Mouse (Mus musculus): Measurements from ENCODE around the gene Wfdc3.
A peak's percentile ranks its signal among the peaks of the same experiment; 100 is the strongest.

Wfdc3 gene

DNA sequence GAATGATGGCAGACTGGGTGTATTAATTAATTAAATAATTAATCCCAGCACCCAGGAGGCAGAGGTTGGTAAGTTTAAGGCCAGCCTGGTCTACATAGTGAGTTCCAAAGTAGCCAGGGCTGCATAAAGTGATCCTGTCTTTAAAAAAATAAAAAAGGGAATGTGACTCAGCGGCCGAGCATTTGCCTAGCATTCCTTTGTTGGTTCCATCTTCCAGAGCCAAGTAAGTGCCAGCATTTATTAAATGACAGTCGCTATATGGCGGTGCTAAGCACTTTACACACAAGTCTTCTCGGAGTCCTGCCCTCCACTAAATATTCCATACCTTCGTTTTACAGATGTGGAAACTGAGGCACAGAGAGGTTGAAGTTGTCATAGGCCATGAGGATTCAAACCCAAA, 30.4 kb upstream of the Wfdc3 start:
- no peak for DNase-seq (ENCODE audit: low read depth)

DNA sequence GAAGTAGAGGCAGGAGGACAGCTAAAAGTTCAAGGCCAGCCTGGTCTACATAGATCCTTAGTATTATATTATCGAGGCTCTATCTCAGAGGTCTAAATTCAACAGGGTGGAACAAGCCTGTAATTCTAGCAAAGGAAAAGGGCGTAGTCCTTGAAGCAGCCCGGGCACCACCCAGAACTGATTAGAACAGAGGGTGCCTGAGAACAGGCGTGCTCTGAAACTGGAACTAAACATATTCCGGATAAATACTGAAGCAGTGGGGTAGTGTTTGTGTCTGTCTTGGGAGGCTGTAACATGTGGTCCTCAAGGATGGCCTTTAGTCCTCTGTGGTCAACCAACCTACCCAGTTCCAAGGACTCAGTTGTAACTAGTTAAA, 28.2 kb upstream of the Wfdc3 start:
- no peak for DNase-seq (ENCODE audit: low read depth)

DNA sequence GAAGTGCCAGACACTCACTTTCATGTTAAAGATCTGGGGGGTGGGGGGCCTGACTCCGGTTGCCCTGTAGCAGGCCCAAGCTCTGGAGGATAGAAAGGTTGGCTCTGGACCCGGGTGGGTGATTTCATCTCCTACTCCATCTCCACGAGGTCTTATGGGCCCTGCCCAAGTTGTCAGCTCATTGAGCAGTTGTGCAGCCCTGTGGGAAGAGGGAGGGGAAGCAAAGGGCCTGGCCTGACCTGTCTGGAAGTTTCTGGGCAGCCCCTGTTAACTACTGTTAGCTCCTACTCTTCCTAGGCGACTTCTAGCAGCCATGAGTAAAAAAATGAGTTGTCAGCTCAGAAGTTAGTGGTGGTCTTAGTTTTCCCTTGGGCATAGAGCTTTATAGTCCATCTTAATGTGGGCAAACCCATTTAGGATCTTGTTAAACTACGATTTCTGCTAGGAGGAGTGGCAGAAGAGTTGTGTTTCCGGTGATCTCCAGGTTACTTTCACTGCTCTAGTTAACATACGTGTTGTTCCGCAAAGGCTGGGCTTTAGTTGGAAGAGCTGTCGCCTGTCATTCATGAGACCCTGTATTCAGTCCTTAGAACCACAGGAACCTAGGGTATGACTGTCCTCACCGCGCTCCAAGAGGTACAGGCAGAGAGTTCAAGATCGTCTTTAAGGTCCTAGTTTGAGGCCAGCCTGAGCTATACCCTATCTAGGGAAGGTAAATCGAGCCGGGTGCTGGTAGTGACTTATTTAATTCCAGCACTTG, 27.7 kb upstream of the Wfdc3 start:
- DNase-seq (ENCODE audit: low read depth) = no peak

DNA sequence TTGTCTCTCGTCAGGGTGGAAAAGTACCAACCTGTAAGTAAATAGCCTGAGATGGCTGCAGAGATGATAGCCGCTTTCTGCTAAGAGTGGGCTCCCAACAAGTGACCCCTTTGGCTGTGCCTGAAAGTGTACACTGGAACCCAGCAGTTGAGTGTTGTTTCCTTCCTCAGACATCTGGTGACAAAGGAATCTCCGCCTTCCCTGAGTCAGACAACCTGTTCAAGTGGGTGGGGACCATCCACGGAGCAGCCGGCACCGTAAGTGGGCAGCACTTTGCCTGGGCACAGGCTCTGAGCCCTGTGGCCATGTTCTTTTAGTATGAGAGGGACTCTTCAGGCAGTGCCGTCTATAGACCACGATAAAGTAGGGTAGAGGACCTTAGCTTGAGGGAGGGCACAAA, 25.4 kb upstream of the Wfdc3 start:
- DNase-seq (ENCODE audit: low read depth) = no peak

DNA sequence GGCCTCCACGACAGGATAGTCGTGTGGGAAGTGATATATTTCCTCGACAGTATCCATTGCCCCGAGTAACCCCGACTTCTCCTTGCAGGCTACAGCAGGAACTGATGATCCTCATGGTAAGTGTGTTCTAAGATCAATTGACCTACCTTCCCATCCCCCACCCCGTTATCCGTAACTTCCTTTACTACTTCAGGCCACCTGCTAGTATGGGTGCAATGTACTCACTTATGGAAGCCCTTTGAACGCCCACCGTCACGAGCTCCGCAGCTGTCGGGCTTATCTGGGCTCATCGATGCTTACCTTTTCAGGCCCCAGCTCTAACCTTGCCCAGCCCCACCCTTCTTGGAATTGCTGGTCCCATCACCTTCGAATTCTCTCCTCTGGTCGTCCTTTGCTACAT, 24.5 kb upstream of the Wfdc3 start:
- DNase-seq (ENCODE audit: low read depth) = no peak

DNA sequence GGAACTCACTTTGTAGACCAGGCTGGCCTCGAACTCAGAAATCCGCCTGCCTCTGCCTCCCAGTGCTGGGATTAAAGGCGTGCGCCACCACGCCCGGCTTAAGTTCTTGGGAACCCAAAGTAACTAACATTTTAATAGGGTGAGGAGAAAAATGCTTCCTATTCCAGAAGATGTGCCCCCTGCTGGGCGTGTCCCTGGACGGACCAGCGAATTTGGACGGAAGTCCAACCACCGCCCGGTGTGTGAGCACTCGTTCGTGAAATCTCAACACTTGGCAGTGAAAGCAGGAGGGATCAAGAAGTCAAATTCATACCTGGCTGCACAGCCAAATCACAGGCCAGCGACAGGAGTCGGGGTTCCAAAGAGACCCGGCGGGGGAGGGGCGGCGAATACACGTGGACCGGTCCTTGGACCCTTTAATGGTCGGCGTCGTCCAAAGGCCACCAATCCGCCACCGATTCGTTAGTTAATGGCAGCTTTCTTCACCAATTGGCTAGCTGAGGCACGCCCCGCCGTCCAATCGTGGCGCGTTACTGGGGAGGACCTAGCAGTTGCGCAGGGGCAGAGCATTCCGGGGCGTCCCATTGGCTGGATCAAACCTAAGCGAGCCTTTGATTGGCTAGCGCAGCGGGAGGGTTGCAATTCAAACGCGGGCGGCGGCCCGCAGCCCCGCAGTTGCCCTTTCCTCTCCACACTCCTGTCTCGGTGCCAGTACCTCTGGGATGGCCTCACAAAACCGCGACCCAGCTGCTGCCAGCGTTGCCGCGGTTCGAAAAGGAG, 23.7 kb upstream of the Wfdc3 start, which contains the start of gene Ube2c:
Gene Ube2c (plus strand): TSS at position 641 of the 780 bp plus-strand sequence.
- DNase-seq (ENCODE audit: low read depth) = peak; percentile 98

DNA sequence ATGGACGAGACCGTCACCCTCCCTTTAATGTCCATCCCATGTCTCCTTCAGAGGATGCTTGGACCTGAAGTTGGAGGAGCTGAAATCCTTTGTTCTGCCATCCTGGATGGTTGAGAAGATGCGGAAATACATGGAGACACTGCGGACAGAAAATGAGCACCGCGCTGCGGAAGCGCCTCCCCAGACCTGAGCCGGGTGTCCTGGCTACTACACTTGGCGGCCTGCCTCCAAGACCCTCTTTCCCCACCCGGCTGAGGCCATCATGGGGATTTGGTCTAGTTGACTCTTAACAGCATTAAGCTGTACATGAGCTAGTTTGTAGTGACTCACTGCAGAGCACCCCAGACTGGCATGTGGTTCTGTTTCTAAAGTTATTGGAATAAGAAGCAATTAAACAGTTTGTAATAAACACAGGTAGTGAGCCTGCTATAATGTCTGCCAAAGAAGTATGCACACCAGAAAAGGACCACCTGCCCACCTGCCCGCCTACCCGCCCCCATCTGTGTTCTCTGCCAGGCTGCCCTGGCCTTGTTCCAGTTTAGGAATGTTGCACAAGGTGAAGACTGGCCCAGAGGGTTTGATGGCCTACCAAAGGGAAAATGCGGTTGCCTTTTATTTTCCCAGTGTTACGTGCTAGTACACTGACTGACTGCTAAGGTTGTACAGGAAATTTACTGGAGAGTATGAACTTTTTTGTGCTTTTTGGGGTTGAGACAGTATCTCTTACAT, 22.2 kb upstream of the Wfdc3 start:
- no peak for DNase-seq (ENCODE audit: low read depth)

DNA sequence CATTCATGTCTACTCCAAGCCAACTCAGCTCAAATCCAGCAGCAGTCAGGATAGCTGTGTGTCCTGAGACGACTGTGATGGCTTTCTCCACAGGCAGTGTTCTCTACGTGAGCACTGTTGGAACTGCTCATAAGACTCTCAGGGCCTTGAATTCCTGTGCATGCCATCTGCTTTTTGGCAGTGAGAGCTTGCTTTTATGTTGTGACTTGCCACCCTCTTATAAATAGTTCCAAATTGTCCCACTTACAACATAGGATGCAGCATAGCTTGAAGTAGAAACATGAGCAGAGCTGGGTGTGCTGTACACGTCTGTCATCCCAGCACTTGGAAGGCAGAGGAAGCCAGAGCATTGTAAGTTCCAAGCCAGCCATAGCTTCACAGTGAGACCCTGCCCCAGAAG, 20.1 kb upstream of the Wfdc3 start:
- no peak for DNase-seq (ENCODE audit: low read depth)

DNA sequence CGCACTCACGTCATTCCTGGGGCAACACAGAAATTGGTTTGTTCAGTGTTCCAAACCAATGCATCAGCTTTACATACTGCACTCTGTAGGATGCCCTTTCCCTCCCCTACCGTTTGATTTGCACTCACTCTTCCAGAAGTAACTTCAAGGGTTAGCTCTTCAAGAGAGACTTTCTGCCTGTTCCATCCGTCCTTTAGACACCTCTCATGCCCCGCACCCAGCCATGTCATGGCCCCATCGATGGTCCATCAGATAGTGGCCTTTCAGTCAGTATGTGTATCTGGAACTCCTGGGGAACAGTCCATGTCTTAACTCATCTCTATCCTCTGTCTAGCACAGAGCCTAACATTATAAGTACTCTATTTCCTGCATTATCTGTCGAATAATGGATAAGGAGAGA, 16.9 kb upstream of the Wfdc3 start:
- no peak for DNase-seq (ENCODE audit: low read depth)

DNA sequence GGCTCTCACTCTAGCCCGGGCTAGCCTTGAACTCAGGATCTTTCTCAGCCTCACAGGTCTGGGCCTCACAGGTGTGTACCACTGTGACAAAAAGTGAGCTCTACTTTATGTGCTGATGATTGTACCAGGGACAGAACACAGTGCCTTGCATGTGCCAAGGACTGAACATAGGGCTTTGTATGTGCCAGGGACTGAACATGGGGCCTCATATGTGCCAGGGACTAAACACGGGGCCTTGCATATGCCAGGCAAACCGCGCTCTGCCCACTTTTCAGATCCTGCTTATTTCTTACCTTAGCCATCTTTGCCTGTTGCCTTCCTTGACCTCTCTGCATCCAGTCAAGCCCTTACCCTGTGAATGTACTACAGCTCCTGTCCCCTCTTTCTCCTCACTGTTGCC, 16.2 kb upstream of the Wfdc3 start:
- no peak for DNase-seq (ENCODE audit: low read depth)

DNA sequence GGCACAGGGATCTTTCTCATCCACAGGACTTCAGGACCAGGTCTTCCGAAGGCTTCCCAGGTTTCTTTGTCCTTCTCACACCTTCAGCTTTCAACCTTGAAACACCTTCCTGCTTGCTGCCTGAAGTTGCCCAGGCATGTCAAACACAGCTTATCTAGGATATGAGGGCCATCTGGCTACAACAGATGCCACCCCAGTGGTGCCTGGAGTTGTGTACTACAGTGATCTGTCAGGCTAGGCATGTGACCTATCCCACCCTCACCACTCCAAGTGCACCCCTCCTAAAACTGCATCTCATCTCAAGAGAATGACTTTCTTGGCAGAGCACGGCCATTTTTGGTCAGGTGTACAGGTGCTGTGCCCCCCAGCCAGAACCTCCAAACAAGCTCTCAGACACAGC, 15.8 kb upstream of the Wfdc3 start:
- no peak for DNase-seq (ENCODE audit: low read depth)

DNA sequence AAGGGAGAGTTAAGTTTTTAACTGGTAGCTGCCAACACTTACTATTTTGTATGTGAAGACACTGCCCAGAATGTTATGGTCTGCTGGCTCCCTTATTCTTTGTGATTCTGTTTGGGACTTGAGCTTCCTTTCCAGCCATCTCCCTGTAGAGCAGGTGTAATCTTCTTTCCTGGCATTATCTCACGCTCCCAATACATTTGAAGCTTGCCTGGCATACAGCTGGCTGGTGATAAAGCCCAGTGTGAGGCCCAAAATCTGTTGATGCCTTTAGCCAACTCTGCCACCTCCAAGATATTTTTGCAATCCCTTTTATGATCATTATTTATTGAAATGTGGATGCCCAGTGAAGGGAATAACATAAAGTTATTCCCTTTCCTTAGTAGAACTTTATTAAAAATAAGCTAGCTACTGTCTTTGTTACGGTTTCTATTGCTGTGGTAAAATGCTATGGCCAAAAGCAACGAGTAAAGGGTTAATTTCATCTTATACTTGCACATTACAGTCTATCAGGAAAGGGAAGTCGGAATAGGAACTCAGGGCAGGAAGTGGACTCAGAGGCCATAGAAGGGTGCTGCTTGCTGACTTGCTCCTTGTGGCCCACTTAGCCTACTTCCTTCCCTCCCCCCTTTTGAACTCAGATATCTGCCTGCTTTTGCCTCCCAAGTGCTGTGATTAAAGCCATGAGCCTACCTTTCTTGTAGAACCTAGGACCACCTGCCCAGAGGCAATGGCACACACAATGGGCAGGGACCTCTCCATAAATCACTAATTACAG, 14.5 kb upstream of the Wfdc3 start:
- no peak for DNase-seq (ENCODE audit: low read depth)

DNA sequence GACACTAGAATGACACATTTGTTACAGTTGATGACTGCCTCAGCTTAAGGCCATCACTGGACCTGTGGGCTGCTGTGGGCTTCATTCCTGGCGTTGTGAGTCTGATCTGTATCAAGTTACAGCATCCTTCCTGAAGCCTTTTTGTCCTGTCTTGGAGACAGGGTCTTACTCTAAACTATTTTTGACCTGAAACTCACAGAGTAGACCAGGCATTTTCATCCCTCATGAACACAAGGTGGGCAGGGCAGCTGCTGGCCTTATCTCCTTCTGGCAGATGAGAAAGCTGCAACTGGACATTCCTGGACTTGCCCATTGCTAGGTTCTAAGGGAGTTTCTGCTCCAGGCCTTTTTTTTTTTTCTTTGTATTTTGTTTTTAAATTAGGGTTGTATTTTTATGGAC, 13.0 kb upstream of the Wfdc3 start:
- no peak for DNase-seq (ENCODE audit: low read depth)

DNA sequence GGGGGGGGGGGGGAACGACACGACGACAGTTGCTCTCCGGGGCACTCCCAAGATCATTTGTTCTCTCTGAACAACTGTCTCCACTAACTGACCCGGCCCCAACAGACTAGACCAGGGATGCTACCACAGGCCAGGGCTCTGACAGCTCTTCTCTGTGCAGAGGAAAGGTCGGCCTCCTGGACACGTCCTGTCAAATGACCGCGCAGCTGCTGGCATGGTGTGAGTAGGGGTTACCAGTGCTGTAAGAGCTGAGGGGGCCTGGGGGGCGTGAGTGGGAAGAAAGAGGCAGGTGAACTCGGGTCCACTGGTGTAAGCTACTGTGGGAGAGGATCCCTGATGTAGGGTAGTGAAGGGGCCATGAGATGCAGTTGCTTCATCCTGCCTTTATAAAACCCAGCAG, 12.1 kb upstream of the Wfdc3 start:
- no peak for DNase-seq (ENCODE audit: low read depth)

DNA sequence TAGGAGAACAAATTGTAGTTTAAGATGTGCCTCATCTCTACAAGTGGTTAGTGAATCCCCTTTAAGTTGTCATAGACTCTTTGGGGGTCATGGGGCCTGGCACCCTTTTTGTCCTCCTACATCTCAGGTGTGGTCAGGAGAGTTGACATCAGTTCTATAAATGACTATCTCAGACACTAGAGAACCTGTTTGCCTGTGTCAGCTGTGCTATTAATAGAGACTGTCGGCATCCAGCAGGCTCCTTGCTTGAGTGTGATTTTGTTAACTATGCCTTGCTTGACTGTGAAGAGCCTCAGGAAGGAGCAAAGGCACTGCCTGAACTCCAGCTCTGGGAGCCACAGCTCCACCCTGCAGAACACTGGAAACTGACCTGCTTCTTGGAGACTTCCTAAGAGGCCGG, 9.1 kb upstream of the Wfdc3 start:
- no peak for DNase-seq (ENCODE audit: low read depth)

DNA sequence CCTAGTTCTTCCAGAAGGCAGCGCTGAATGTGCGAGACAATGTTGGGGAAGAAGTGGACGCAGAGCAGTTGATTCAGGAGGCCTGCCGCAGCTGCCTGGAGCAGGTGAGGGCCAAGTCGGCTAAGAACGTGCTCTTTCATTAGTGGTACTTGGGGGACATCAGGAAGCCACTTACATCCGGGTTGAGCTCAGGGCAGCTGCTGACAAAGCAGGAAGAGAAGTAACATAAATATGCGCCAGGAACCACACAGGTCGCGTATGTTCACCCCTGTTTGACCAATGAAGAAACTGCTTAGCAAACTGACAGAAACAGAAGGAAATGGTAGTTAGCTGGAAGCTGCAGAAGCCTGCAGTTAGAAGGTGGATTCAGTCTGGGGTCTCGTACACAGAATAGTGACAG, 8.4 kb upstream of the Wfdc3 start:
- DNase-seq (ENCODE audit: low read depth) = no peak

DNA sequence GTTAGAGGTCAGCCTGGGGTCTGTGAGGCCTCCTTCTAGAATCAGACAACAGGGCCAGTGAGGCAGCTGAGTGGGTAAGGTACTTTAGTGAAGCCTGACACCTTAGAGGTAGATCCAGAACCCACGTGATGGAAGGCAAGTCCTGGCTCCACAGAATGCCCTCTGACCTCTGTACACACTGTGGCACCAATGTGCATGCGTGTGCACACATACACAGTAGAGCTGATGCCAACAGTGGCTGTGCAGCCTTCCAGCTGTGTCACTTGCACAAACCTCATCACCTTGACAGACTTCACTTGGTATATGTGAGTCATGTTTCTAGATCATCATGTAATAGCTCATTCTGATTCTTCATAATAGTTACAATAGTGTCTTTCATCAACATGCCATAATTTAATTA, 6.7 kb upstream of the Wfdc3 start:
- DNase-seq (ENCODE audit: low read depth) = no peak

DNA sequence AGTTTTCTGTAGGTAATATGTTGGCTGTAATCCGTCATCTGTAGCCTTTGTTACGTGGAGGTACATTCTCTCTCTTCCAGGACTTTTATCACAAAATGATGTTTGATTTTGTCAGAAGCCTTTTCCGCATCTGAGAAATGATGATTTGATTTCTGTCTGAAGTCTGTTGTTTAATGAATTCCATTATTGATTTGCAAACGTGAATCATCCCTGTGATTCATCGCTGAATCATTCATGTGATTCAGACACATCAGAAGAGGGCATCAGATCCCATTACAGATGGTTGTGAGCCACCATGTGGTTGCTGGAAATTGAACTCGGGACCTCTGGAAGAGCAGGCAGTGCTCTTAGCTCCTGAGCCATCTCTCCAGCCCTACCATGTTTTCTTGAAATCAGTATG, 3.3 kb upstream of the Wfdc3 start:
- DNase-seq (ENCODE audit: low read depth) = no peak

DNA sequence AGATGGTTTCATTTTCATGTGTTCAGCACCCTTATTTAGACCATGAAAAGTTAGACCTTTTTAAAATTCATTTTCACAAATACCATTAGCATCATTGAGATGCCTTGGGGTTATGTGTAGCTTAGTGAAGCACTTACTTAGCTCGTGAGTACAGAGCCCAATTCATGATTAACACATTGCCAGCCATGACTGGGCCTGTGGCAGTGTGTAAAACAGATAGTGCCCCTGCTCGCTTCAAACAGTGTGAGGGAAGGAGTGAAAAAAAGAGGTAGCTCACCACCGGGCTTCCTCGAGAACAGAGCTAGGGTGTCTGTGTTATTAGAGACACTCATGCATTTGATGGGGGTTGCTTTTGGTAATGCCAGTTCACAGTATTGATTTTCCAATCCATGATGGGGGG, 2.5 kb upstream of the Wfdc3 start:
- DNase-seq (ENCODE audit: low read depth) = no peak

DNA sequence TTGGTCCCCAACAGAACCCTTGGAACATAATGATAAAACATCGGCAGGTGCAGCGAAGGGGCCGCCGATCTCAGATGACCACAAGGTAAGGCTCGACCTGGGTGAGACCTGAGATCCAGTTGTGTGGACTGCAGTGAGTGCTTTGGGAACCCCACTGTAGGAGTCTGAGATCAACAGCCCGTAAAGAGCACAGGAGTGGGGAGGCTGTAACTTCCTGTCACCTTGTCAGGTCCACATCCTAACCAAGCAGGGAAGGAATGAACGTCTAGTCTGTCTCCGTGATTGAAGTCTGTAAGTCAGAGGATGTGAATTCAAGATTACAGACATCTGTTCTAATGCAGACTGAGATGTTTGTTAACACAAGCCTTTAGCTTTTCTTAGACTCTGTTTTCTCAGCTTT, 962 bp upstream of the Wfdc3 start:
- no peak for DNase-seq (ENCODE audit: low read depth)

DNA sequence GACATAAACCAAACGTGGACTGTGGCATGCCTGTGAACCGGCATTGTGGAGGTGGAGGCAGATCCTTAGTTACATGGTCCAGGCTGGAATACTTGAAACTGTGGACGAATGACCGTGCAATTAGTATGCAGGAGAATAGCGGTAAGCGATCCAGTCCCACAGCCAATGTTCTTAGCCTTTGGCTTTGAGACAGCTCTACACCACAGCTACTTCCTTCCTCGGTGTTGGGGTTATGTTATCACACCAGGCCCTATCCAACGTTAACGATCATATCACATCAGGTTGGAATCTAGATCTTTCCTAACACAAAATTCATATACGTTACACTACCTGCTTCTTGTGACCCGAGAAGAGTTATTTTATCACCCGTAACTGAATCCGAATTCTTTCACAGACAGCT, 744 bp downstream of the Wfdc3 start:
- DNase-seq (ENCODE audit: low read depth) = no peak

DNA sequence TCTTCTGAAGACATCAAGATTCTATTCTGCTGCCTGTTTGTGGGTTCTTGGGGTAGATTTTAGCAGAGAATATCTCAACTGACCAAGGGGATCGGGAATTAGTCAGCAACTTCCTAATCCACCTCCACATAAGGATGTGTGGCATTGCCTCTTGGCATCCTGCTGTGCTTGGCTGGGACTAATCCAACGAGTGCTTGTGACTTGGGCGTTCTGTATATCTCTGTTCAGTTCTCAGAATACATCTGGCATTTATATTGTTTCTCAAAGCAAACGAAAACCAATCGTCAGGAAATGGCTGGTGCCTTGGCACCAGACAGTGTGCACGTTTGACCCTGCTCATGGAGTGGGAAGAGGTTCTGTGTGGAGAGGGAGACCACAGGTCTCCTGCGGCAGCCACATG, 5.9 kb downstream of the Wfdc3 start:
- no peak for DNase-seq (ENCODE audit: low read depth)

All from c-Kit-positive CD71-positive TER-119-negative erythroid progenitor cells, embryonic 14.5 days (primary cell).